Mouse (Mus musculus) kidney, embryonic 14.5 days (tissue): ENCODE measurements around the gene Ankrd34a. TPM values are rescaled to one million over a fixed set of nuclear protein-coding genes. Genes with fewer than 3 reads are reported as not detected.
A peak's percentile ranks its signal among the peaks of the same experiment; 100 is the strongest.

Source experiments
- ATAC-seq: fragments of 200-750 bp; cut with Nextera tagmentation; 2 replicates; pipeline ENCODE4 v1.8.0; 2017; ENCODE audit warnings: moderate number of reproducible peaks, mild to moderate bottlenecking, moderate TSS enrichment, moderate library complexity; ENCODE audit not compliant: low FRiP score, low TSS enrichment
- H3K27ac ChIP-seq: fragments of 300-500 bp; sonication (generic); 2 replicates; pipeline ENCODE4 v1.5.1; 2014; ENCODE audit warnings: low read depth, mild to moderate bottlenecking, low read length, moderate library complexity, mixed read lengths
- H3K27me3 ChIP-seq: fragments of 300-500 bp; sonication (generic); 2 replicates; pipeline ENCODE4 v1.6.1; 2014; ENCODE audit warnings: mild to moderate bottlenecking, low read length; ENCODE audit not compliant: control insufficient read depth, insufficient read depth
- H3K36me3 ChIP-seq: fragments of 300-500 bp; sonication (generic); 2 replicates; pipeline ENCODE4 v1.6.1; 2014; ENCODE audit warnings: low read length, mixed read lengths; ENCODE audit not compliant: control insufficient read depth, insufficient read depth
- H3K4me1 ChIP-seq: fragments of 300-500 bp; sonication (generic); 2 replicates; pipeline ENCODE4 v1.6.1; 2014; ENCODE audit warnings: low read length, mixed read lengths; ENCODE audit not compliant: control insufficient read depth, insufficient read depth
- H3K4me2 ChIP-seq: fragments of 300-500 bp; sonication (generic); replicated peaks from 2 replicates; pipeline ENCODE4 v1.6.1; 2014; ENCODE audit warnings: low read depth, mild to moderate bottlenecking, low read length
- H3K4me3 ChIP-seq: fragments of 300-500 bp; sonication (generic); 2 replicates; pipeline ENCODE4 v1.5.1; 2014; ENCODE audit warnings: mild to moderate bottlenecking, low read length
- H3K9ac ChIP-seq: fragments of 300-500 bp; sonication (generic); 2 replicates; pipeline ENCODE4 v1.6.1; 2014; ENCODE audit warnings: low read depth, mild to moderate bottlenecking, low read length, moderate library complexity
- H3K9me3 ChIP-seq: fragments of 300-500 bp; sonication (generic); 2 replicates; pipeline ENCODE4 v1.6.1; 2016; ENCODE audit warnings: low read length; ENCODE audit not compliant: control insufficient read depth
- WGBS: fragments of 180-500 bp; shearing (Covaris S2); extraction: QIAGEN DNeasy Blood & Tissue Kit; methylation state at CpG from one replicate; pipeline ENCODE4 v1.1.7; 2014; 5-methylcytosine and 5-hydroxymethylcytosine counted together
- polyA plus RNA-seq: library from polyadenylated mRNA; unstranded; fragments of >200 nt; fragmentation: Nextera tagmentation; extraction: Ambion mirVana; gene quantifications from 2 replicates; pipeline ENCODE4 v1.2.1, GENCODE M21; 2014

Gene Ankrd34a
- polyA plus RNA-seq, 1 experiment from 2014 or later = 1.8 TPM

- Histone ChIP-seq H3K4me3 (no peak overlapping the region), H3K4me2 (no peak overlapping the region; the same call in 1 of the 2 replicates), H3K9ac (no peak overlapping the region), H3K27ac (peak overlapping the region; percentile 94), H3K27me3 (no peaks in the 10 kb centered on the region), H3K4me1 (peaks cover 14% of the 10 kb centered on the region), H3K9me3 (no peaks in the 10 kb centered on the region), H3K36me3 (no peaks in the 10 kb centered on the region)
- WGBS = 84% methylated on average over 8 of the region's 8 CpGs
- no peak for ATAC-seq
These were observed 21.0 kb upstream of the Ankrd34a start for GRCm38 (mm10) chr3:96575272-96575984.

DNA sequence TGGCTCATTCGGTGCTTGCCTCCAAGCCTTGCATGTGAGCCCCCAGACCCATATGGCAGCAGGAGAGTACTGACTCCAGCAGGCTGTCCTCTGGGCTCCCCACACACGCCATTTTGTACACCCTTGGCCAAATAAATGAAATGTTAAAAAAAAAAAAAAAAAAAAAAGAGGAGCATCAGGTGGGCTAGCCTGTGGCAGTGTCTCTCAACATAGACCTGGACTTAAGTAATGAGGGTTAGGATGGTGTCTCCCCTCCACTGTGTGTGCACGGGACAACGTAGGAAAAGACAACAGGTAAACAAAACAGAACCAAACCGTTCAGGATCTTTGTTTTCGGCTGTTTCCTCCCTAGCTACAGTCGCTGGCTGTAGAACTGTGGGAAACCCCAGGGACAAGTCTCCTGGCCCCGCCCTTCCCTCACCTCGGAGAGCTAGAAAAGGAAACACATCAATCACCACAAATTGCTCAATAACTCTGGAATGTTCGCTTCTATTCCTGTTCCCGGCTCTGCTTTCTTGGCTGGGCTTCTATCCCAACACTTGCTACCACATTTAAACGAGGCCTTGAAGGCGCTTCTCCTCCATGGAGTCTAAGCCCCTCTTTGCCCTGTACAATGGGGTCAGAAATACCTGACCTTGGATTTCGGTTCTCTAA, 20.3 kb upstream of the Ankrd34a start:
- H3K4me2 ChIP-seq = peak overlapping the region; percentile 35
- WGBS = 28% methylated on average over 14 of the region's 14 CpGs
- H3K27me3 ChIP-seq = no peaks in the 10 kb centered on the region
- H3K4me3 ChIP-seq = peak overlapping the region; percentile 6; the same call in 1 of the 2 replicates
- peak overlapping the region; percentile 94 for H3K27ac ChIP-seq
- no peak overlapping the region for H3K9ac ChIP-seq
- no peaks in the 10 kb centered on the region for H3K9me3 ChIP-seq
- H3K4me1 ChIP-seq = peaks cover 18% of the 10 kb centered on the region
- ATAC-seq = peak; percentile 28
- no peaks in the 10 kb centered on the region for H3K36me3 ChIP-seq

DNA sequence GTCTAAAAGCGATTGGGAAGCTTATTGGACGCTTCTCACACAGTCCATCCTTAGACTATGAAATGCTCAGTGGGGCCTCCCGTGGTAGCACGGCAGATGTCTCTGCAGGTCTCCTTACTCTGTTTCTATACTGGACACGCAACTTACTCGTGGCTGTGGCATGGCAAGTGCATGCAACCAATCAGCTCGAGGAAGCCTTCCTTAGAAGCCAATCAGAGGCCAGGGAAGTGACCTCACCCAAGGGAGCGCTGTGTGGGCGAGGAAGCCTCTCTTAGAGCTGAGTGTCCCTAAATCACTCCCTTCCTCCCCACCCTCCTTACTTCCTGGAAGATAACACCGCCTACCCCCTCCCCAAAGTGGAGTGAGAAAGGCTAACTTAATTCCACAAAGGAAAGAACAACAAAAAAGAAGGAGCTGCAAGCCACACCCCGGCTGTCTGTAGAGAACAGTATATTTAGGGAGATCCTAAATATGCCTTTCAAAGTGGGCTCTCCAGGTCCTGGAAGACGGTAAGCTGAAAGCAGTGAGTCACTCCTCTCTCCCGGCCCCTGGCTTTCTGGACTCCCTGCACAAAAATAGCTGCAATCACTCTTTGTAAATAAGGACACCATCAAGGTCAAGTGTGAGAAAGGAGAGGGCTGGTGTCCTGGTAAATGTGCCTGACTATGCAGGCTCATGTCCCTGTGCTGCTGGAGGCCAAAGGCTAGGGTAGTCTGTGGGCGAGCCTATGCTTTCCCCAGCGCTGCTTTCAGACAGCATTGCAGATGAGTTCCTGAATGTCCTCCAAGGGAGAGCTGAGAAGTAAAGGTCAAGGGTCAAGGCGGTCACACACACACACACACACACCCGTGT, 19.5 kb upstream of the Ankrd34a start, which contains the start of gene Gm16253:
TSS of gene Gm16253 (plus strand) at position 295 of the 852 bp plus-strand sequence.
- H3K4me3 ChIP-seq = peak within 1 kb of the TSS; percentile 6; the same call in 1 of the 2 replicates
- 12% methylated on average over 17 of the region's 17 CpGs for WGBS
- peaks cover 18% of the 10 kb centered on the region for H3K4me1 ChIP-seq
- H3K27ac ChIP-seq = peak within 1 kb of the TSS; percentile 94
- H3K9ac ChIP-seq = peak within 1 kb of the TSS; percentile 0; the same call in 1 of the 2 replicates
- no peaks in the 10 kb centered on the region for H3K9me3 ChIP-seq
- H3K36me3 ChIP-seq = no peaks in the 10 kb centered on the region
- H3K4me2 ChIP-seq = peak within 1 kb of the TSS; percentile 35
- no peaks in the 10 kb centered on the region for H3K27me3 ChIP-seq
- peak; percentile 93 for ATAC-seq

DNA sequence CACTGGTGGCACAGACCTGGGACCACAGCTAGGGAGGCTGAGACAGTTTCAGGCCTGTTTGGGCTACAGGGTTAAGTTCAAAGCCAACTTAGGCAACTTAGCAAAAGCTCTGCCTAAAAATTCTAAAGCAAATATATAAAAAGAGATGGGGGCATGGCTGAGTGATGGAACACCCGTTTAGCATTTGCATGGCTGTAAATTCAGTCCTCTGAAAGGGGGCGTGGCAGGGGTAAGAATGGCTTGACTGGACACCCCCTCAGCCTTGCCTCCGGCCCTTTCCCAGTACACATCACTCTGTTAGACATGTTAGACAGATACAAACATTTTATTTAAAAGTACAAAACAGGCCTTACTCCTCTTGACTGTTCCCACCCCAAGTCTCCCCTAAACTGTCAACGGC, 18.9 kb upstream of the Ankrd34a start:
- Histone ChIP-seq H3K27me3 (no peaks in the 10 kb centered on the region), H3K27ac (peak overlapping the region; percentile 94), H3K4me1 (peaks cover 18% of the 10 kb centered on the region), H3K9ac (peak overlapping the region; percentile 0; the same call in 1 of the 2 replicates), H3K9me3 (no peaks in the 10 kb centered on the region), H3K36me3 (no peaks in the 10 kb centered on the region), H3K4me2 (peak overlapping the region; percentile 35; the same call in 1 of the 2 replicates), H3K4me3 (no peak overlapping the region)
- no peak for ATAC-seq
- 46% methylated on average over 4 of the region's 4 CpGs for WGBS

DNA sequence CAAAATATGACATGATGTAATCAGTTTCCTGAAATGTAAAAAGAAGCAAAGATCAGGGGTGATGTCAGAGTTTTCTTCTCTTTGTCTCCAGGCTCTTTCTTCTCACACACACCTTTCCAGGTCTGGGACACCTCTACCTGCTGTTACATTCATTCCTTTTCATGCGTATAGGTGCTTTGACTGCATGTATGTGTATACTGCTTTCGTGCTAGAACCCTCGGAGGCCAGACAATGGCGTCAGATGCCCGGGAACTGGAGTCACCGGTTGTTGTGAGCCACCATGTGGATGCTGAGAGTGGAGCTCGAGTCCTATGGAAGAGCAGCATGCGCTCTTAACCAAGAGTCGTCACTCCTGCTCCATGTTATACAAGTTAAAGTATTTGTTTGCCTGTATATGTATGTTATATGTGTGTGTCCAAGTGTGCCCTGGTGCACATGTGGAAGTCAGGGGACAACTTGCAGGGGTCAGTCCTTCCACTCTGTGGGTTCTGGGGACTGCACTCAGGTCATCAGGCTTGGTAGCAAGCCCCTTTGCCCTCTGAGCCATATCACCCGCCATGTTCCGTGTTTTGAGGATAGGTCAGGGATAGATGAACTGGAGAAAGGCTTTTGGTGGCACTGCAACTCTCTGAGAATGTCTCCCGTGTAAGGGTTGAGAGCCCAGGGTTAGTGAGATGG, 17.7 kb upstream of the Ankrd34a start:
- Histone ChIP-seq H3K9me3 (no peaks in the 10 kb centered on the region), H3K4me3 (no peak overlapping the region), H3K27ac (no peak overlapping the region), H3K4me2 (no peak overlapping the region), H3K9ac (no peak overlapping the region), H3K27me3 (no peaks in the 10 kb centered on the region), H3K4me1 (peaks cover 18% of the 10 kb centered on the region), H3K36me3 (no peaks in the 10 kb centered on the region)
- WGBS = 79% methylated on average over 12 of the region's 12 CpGs
- no peak for ATAC-seq

- H3K4me2 ChIP-seq = peak overlapping the region; percentile 10; the same call in 1 of the 2 replicates
These were observed 17.1 kb upstream of the Ankrd34a start for GRCm38 (mm10) chr3:96579239-96579750.

DNA sequence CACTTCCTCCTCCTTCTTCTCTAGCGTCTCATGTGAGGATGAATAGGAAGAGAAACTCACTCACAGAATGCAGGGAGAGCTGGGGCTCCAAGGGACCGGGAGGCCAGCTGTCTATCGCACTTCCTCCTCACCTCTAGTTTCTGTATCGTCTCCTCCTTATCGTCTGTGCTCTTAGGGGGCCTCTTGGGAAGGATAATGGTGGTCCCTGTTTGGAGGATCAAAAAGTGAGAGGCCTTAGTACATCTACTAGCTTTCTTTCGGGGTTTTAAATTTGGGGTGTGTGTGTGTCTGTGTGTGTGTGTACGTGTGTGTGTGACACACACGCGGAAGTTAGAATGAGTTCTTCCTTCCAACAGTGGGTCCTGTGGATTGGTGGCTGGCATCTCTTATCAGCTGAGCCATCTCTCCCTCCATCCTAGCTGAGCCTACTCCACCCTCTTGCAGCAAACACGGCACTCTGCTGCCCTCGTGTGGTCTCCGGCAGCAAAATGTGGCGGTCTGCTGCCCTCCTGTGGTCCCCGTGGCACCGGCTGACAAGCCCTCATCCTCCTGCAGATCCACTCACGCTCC, 16.5 kb upstream of the Ankrd34a start:
- 11% methylated on average over 16 of the region's 16 CpGs for WGBS
- no peak overlapping the region for H3K9ac ChIP-seq

More at GRCm38 (mm10) chr3:96579239-96579750, 17.1 kb upstream of the Ankrd34a start:
- no peak for ATAC-seq
- Histone ChIP-seq H3K9me3 (no peaks in the 10 kb centered on the region), H3K4me3 (no peak overlapping the region), H3K4me1 (peaks cover 18% of the 10 kb centered on the region), H3K27me3 (no peaks in the 10 kb centered on the region), H3K27ac (no peak overlapping the region), H3K36me3 (no peaks in the 10 kb centered on the region), H3K9ac (no peak overlapping the region)
- WGBS = 75% methylated on average over 4 of the region's 4 CpGs

GRCm38 (mm10) chr3:96581141-96581540, 15.3 kb upstream of the Ankrd34a start:
- Histone ChIP-seq H3K27me3 (no peaks in the 10 kb centered on the region), H3K9ac (no peak overlapping the region), H3K27ac (no peak overlapping the region), H3K4me3 (no peak overlapping the region), H3K9me3 (no peaks in the 10 kb centered on the region), H3K36me3 (no peaks in the 10 kb centered on the region), H3K4me2 (no peak overlapping the region), H3K4me1 (peaks cover 12% of the 10 kb centered on the region)
- 48% methylated on average over 6 of the region's 6 CpGs for WGBS
- ATAC-seq = no peak

More for the DNA sequence above, 16.5 kb upstream of the Ankrd34a start:
- Histone ChIP-seq H3K27me3 (no peaks in the 10 kb centered on the region), H3K4me3 (peak overlapping the region; percentile 18; the same call in 1 of the 2 replicates), H3K4me2 (peak overlapping the region; percentile 35), H3K27ac (0 out of 2 replicates have a peak overlapping the region, but pooled peaks have one; percentile 33), H3K36me3 (no peaks in the 10 kb centered on the region), H3K9me3 (no peaks in the 10 kb centered on the region), H3K4me1 (peaks cover 18% of the 10 kb centered on the region)
- peak; percentile 50 for ATAC-seq
